Comparison of ENCODE assay signal across 8 mouse cellular contexts in the genomic region with DNA sequence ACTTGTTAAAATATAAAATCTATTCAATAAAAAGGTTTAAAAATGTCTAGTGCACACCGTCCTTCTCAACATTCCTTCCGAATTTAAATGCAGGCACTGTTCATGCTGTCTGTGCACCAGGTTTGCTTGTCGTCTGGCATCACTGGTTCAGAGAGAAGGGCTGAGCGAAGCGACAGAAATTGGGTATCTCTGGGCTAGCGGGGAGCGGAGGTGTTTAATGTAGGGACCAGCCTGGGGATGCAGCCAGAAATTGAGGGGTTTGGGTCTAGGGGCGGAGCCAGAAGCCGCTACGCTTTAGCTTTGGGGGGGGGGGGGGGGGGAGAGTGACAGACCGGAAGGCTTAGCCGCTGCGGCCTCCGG. TPM values are rescaled to one million over a fixed set of nuclear protein-coding genes. Genes with fewer than 3 reads are reported as not detected.
DNase-seq lines count a peak whose midpoint lies in the region; ATAC-seq and TF ChIP-seq lines count a peak whose summit lies in the region.

No protein-coding gene starts in this region.

- no peaks in the 10 kb centered on the region for H3K27me3 ChIP-seq in heart, embryonic 13.5 days (replicated peaks)
- H3K27me3 ChIP-seq in ES-Bruce4 (ENCODE audit: control insufficient read depth, insufficient read depth, low read length, poor library complexity, severe bottlenecking), result no peaks in the 10 kb centered on the region
- no peaks in the 10 kb centered on the region for H3K27me3 ChIP-seq in forebrain, embryonic 16.5 days (replicated peaks; ENCODE audit: control insufficient read depth, insufficient read depth, low read length)
- H3K27me3 ChIP-seq in liver, postnatal 0 days (ENCODE audit: insufficient read depth, low read length), result no peaks in the 10 kb centered on the region

- H3K4me3 ChIP-seq in heart, embryonic 13.5 days, result peak overlapping the region; percentile 97
- H3K4me3 ChIP-seq in ES-Bruce4 (ENCODE audit: low read depth, low read length), result peak overlapping the region; percentile 98
- peak overlapping the region; percentile 75 for H3K4me3 ChIP-seq in forebrain, embryonic 16.5 days (replicated peaks; ENCODE audit: low read length)
- peak overlapping the region; percentile 70 for H3K4me3 ChIP-seq in liver, postnatal 0 days (ENCODE audit: low read depth, low read length)

- no peaks in the 10 kb centered on the region for H3K9me3 ChIP-seq in heart, embryonic 13.5 days
- H3K9me3 ChIP-seq in ES-Bruce4 (replicated peaks; ENCODE audit: control insufficient read depth, insufficient read depth, low read length, poor library complexity, severe bottlenecking), result no peaks in the 10 kb centered on the region
- H3K9me3 ChIP-seq in forebrain, embryonic 16.5 days (ENCODE audit: control insufficient read depth, low read length), result no peaks in the 10 kb centered on the region
- H3K9me3 ChIP-seq in liver, postnatal 0 days (ENCODE audit: low read length), result no peaks in the 10 kb centered on the region

- TF ChIP-seq EP300 in ES-Bruce4 (IDR thresholded peaks at IDR 0.05; ENCODE audit: insufficient read depth, low read depth, low read length), result no peak
- no peak for TF ChIP-seq EP300 in liver, postnatal 0 days (IDR thresholded peaks at IDR 0.05; ENCODE audit: low read depth)

- H3K27ac ChIP-seq in heart, embryonic 13.5 days (replicated peaks), result peak overlapping the region; percentile 74
- H3K27ac ChIP-seq in ES-Bruce4 (ENCODE audit: insufficient read depth, low read length), result no peak overlapping the region
- peak overlapping the region; percentile 88 for H3K27ac ChIP-seq in forebrain, embryonic 16.5 days (ENCODE audit: low read length)
- H3K27ac ChIP-seq in liver, postnatal 0 days (ENCODE audit: low read depth), result peak overlapping the region; percentile 55

- H3K4me2 ChIP-seq in heart, embryonic 13.5 days, result peak overlapping the region; percentile 90
- H3K4me2 ChIP-seq in forebrain, embryonic 16.5 days (ENCODE audit: low read length), result peak overlapping the region; percentile 59
- peak overlapping the region; percentile 77 for H3K4me2 ChIP-seq in liver, postnatal 0 days (ENCODE audit: low read depth, low read length)

- 1% methylated on average over 11 of the region's 14 CpGs for WGBS in heart, embryonic 13.5 days
- WGBS in forebrain, embryonic 16.5 days, result 2% methylated on average over 9 of the region's 14 CpGs
- WGBS in liver, postnatal 0 days (ENCODE audit: insufficient replicate concordance), result under 1% methylated on average over 11 of the region's 14 CpGs

- intact Hi-C loops in heart, postnatal 36 days (cut with DNase I), result loop anchor here (5.0 kb wide), 1 partner anchor 1766 kb away; the partner anchor contains the start of gene Farsa

- no peak for TF ChIP-seq CTCF in ES-Bruce4 (IDR thresholded peaks at IDR 0.05; ENCODE audit: low read depth, low read length)
- TF ChIP-seq CTCF in liver, postnatal 0 days (IDR thresholded peaks at IDR 0.05; ENCODE audit: low read depth), result no peak

- H3K36me3 ChIP-seq in heart, embryonic 13.5 days, result no peaks in the 10 kb centered on the region; the same call in 1 of the 2 replicates
- H3K36me3 ChIP-seq in ES-Bruce4 (ENCODE audit: control insufficient read depth, insufficient read depth, low read length, poor library complexity, severe bottlenecking), result no peaks in the 10 kb centered on the region
- H3K36me3 ChIP-seq in forebrain, embryonic 16.5 days (ENCODE audit: control insufficient read depth, insufficient read depth), result no peaks in the 10 kb centered on the region
- H3K36me3 ChIP-seq in liver, postnatal 0 days (replicated peaks; ENCODE audit: insufficient read depth, low read length), result no peaks in the 10 kb centered on the region

- peak overlapping the region; percentile 82 for H3K9ac ChIP-seq in heart, embryonic 13.5 days
- H3K9ac ChIP-seq in ES-Bruce4 (ENCODE audit: low read depth, poor library complexity, severe bottlenecking), result peak overlapping the region; percentile 82
- H3K9ac ChIP-seq in forebrain, embryonic 16.5 days (replicated peaks; ENCODE audit: low read depth, low read length), result peak overlapping the region; percentile 67
- peak overlapping the region; percentile 57 for H3K9ac ChIP-seq in liver, postnatal 0 days (replicated peaks)

- TF ChIP-seq POLR2A in ES-Bruce4 (IDR thresholded peaks at IDR 0.05; ENCODE audit: insufficient read depth, low read length), result no peak

- no peak for DNase-seq in heart, postnatal 36 days
- no peak for DNase-seq in liver, postnatal 0 days
- no peak for DNase-seq in adrenal gland, postnatal 4 days (ENCODE audit: low spot score in 2 of 2)
- no peak for DNase-seq in layer of hippocampus, adult 11-12 months (ENCODE audit: low spot score)
- DNase-seq in kidney, adult 18-20 months, result no peak

- H3K4me1 ChIP-seq in heart, embryonic 13.5 days, result peaks cover 26% of the 10 kb centered on the region
- H3K4me1 ChIP-seq in ES-Bruce4 (ENCODE audit: control insufficient read depth, insufficient read depth, low read length), result peaks cover 1% of the 10 kb centered on the region
- H3K4me1 ChIP-seq in forebrain, embryonic 16.5 days (replicated peaks; ENCODE audit: control insufficient read depth, insufficient read depth, low read length), result peaks cover 17% of the 10 kb centered on the region
- H3K4me1 ChIP-seq in liver, postnatal 0 days (ENCODE audit: insufficient read depth), result peaks cover 17% of the 10 kb centered on the region

- ATAC-seq in heart, embryonic 13.5 days (ENCODE audit: extremely low read depth, insufficient number of reproducible peaks, low FRiP score, low TSS enrichment), result no peak
- no peak for ATAC-seq in forebrain, embryonic 16.5 days
- no peak for ATAC-seq in liver, postnatal 0 days

RNA-seq across cellular contexts. Expression of gene Lonp2, which starts 0.3 kb away (rescaled TPM):
- polyA plus RNA-seq in heart, embryonic 13.5 days (2015; fragmentation: Nextera tagmentation; extraction: Ambion mirVana), result 53.7 and 56.7 TPM in 2 replicates
- total RNA-seq in heart, postnatal 36 days (2021), result 10 to 100 TPM; 73.4 to 77.8 TPM
- 25.6 and 28.5 TPM in 2 replicates for polyA plus RNA-seq in ES-Bruce4 (2011; ENCODE audit: insufficient read depth, insufficient read length, low read depth, missing spikeins)
- polyA plus RNA-seq in forebrain, embryonic 16.5 days (2015; fragmentation: Nextera tagmentation; extraction: Ambion mirVana), result 85.5 and 96.3 TPM in 2 replicates
- polyA plus RNA-seq in liver, postnatal 0 days (2015; fragmentation: Nextera tagmentation; extraction: Ambion mirVana), result 76.2 and 77.8 TPM in 2 replicates
- total RNA-seq in adrenal gland, postnatal 4 days (2021), result 10 to 100 TPM; 82.2 to 82.3 TPM

RNA-seq across cellular contexts. Expression of gene Abcc12, which starts 43.0 kb away (rescaled TPM):
- polyA plus RNA-seq in heart, embryonic 13.5 days (2015; fragmentation: Nextera tagmentation; extraction: Ambion mirVana), result not detected in 2 replicates
- not detected for total RNA-seq in heart, postnatal 36 days (2021)
- not detected in 2 replicates for polyA plus RNA-seq in ES-Bruce4 (2011; ENCODE audit: insufficient read depth, insufficient read length, low read depth, missing spikeins)
- 0.20 and 0.31 TPM in 2 replicates for polyA plus RNA-seq in forebrain, embryonic 16.5 days (2015; fragmentation: Nextera tagmentation; extraction: Ambion mirVana)
- polyA plus RNA-seq in liver, postnatal 0 days (2015; fragmentation: Nextera tagmentation; extraction: Ambion mirVana), result not detected in 2 replicates
- under 1 TPM; 0.17 to 0.23 TPM for total RNA-seq in adrenal gland, postnatal 4 days (2021)
